Mouse (Mus musculus) T-helper 1 cell (primary cell): Measurements from ENCODE around the gene Lrrc74b.

Experiments
- in situ Hi-C: fragments of 300-600 bp; cut with MboI, MseI; formaldehyde crosslinking; loops from one replicate; pipeline ENCODE4 v1.15.1; 2025; ENCODE audit warnings: high pct_unique_total_duplicates

Lrrc74b gene

GRCm38 (mm10) chr16:17507018-17507552, 54.0 kb downstream of the Lrrc74b start:
- in situ Hi-C loops = loop anchor here (10.0 kb wide), 1 partner anchor 752 kb away; no protein-coding TSS in a partner anchor

- in situ Hi-C loops = loop anchor here (10.0 kb wide), 1 partner anchor 748 kb away; no protein-coding TSS in a partner anchor
Measured at GRCm38 (mm10) chr16:17502681-17503080, 58.4 kb downstream of the Lrrc74b start.

- in situ Hi-C loops = loop anchor here (10.0 kb wide), 1 partner anchor 895 kb away; the partner anchor contains the start of gene Fgd4
Measured at GRCm38 (mm10) chr16:17499249-17499883, 61.7 kb downstream of the Lrrc74b start.

DNA sequence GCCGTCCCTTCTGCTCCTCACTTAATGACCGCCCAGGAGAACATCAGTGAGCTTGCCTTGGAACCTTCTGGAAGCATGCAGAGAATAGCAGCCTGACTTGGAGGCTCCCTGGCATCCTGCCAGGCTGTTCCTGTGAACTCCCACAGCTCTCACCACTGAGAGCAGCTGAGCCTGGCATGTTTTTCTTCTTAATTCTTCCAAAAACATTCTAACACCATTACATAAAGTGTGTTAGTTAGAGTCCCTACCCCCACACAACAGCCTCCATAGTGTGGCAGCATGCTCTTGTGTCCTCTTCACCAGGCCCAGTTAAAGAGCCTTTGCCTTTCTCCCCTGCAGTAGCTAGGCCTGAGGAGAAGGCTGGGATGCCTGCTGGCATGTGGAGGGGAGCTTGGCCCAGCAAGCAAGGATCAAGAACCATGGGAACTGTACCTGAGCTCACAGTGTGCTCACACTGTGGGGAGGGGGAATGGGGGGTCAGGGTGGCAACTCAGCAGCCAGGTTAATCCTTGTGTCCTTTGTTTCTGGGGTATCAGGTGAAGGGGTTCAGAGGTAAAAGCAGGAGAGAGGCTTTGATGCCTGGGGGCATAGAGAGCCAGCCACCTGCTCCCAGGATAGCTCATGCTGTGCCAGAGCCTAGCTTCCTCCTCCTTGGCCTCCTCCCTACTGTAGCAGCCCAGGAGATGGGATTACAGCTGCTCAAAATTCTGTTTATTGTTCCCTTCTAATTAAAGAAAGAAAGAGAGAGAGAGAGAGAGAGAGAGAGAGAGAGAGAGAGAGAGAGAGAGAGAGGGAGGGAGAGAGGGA, 64.3 kb downstream of the Lrrc74b start:
- in situ Hi-C loops = loop anchor here (10.0 kb wide), 1 partner anchor 892 kb away; the partner anchor contains the start of gene Fgd4
